Mouse (Mus musculus): ENCODE data around the gene Resp18. TPM values are rescaled to one million over a fixed set of nuclear protein-coding genes. Genes with fewer than 3 reads are reported as not detected.

Resp18 gene
- total and polyA plus RNA-seq, 3 experiments = not detected

- dilution Hi-C loops (cut with MboI; ENCODE audit: extremely low pct_ligation_motif_present, extremely low pct_unique_long_range_greater_than_20kb, low sequenced_read_pairs) = no loop called here
- Histone ChIP-seq H3K4me1 (ENCODE audit: control insufficient read depth in 1 of 2, insufficient read depth in 2 of 2) (peaks cover 4 to 5% of the 10 kb centered on the region in 2 experiments; a peak in 2 of 4 replicates), H3K4me3 (replicated peaks in 1 of 3; ENCODE audit: low read depth in 2 of 3, low read length in 2 of 3, poor library complexity in 1 of 3) (no peak overlapping the region), H3K27me3 (replicated peaks) (no peaks in the 10 kb centered on the region), H3K9me3 (replicated peaks; ENCODE audit: low read length) (no peaks in the 10 kb centered on the region), H3K4me2 (ENCODE audit: insufficient read depth, low read depth, poor library complexity, severe bottlenecking) (no peak overlapping the region), H3K36me3 (replicated peaks in 1 of 2; ENCODE audit: control insufficient read depth in 1 of 2, insufficient read depth in 1 of 2, low read length in 1 of 2) (peaks cover 15 to 22% of the 10 kb centered on the region in 2 experiments), H3K27ac (ENCODE audit: insufficient read depth, low read depth) (no peak overlapping the region), H3K9ac (ENCODE audit: insufficient read depth, low read depth) (no peak overlapping the region), H3K79me2 (replicated peaks; ENCODE audit: control insufficient read depth, extremely low read depth, insufficient read depth, poor library complexity, severe bottlenecking) (no peaks in the 10 kb centered on the region)
- no peak for DNase-seq (ENCODE audit: extremely low read depth)
- TF ChIP-seq TBP (conservative IDR thresholded peaks at IDR 0.05; ENCODE audit: low read depth, low read length) (no peak), POLR2A (IDR thresholded peaks at IDR 0.05; ENCODE audit: low read depth, low read length) (no peak), IRF4 (IDR thresholded peaks at IDR 0.05; ENCODE audit: low read depth, low read length) (no peak), EP300 (IDR thresholded peaks at IDR 0.05; ENCODE audit: low read length) (no peak), ZC3H11A (IDR thresholded peaks at IDR 0.05; ENCODE audit: low read depth, low read length) (no peak), GABPA (IDR thresholded peaks at IDR 0.05; ENCODE audit: insufficient replicate concordance, low read depth, low read length) (no peak), USF2 (conservative IDR thresholded peaks at IDR 0.05; ENCODE audit: low read depth, low read length) (no peak), ZMIZ1 (IDR thresholded peaks at IDR 0.05; ENCODE audit: low read depth, low read length) (no peak), JUND (conservative IDR thresholded peaks at IDR 0.05; ENCODE audit: low read depth, low read length) (no peak), KAT2A (IDR thresholded peaks at IDR 0.05; ENCODE audit: insufficient replicate concordance, low read length) (no peak), ETS1 (conservative IDR thresholded peaks at IDR 0.05; ENCODE audit: low read depth, low read length) (no peak), SMC3 (IDR thresholded peaks at IDR 0.05; ENCODE audit: low read depth, low read length) (no peak), CHD1 (IDR thresholded peaks at IDR 0.05; ENCODE audit: low read depth, low read length) (no peak), ZKSCAN1 (IDR thresholded peaks at IDR 0.05; ENCODE audit: borderline replicate concordance, low read depth, low read length) (no peak), ZNF384 (IDR thresholded peaks at IDR 0.05; ENCODE audit: low read depth, low read length) (no peak), ELF1 (IDR thresholded peaks at IDR 0.05; ENCODE audit: low read depth, low read length) (no peak), E2F4 (IDR thresholded peaks at IDR 0.05; ENCODE audit: insufficient replicate concordance, low read depth, low read length) (no peak), UBTF (IDR thresholded peaks at IDR 0.05; ENCODE audit: low read depth, low read length) (no peak), MAX (IDR thresholded peaks at IDR 0.05; ENCODE audit: low read length) (no peak)
- in situ Hi-C loops (cut with MboI; ENCODE audit: low pct_ligation_motif_present, low pct_unique_long_range_greater_than_20kb, low sequenced_read_pairs) = no loop called here
Measured at GRCm38 (mm10) chr1:75304662-75305061, 26.4 kb upstream of the Resp18 start.

GRCm38 (mm10) chr1:75294294-75294693 is 16.1 kb upstream of the Resp18 start:
- Histone ChIP-seq H3K9me3 (replicated peaks; ENCODE audit: low read length) (no peaks in the 10 kb centered on the region), H3K4me2 (ENCODE audit: insufficient read depth, low read depth, poor library complexity, severe bottlenecking) (no peak overlapping the region), H3K9ac (ENCODE audit: insufficient read depth, low read depth) (no peak overlapping the region), H3K4me1 (ENCODE audit: control insufficient read depth in 1 of 2, insufficient read depth in 2 of 2) (0 out of 4 replicates have a peak, but pooled peaks cover 0 to 4% of the 10 kb centered on the region in 2 experiments), H3K27ac (ENCODE audit: insufficient read depth, low read depth) (no peak overlapping the region), H3K36me3 (replicated peaks in 1 of 2; ENCODE audit: control insufficient read depth in 1 of 2, insufficient read depth in 1 of 2, low read length in 1 of 2) (no peaks in the 10 kb centered on the region), H3K27me3 (replicated peaks) (peaks cover 25% of the 10 kb centered on the region), H3K4me3 (replicated peaks in 1 of 3; ENCODE audit: low read depth in 2 of 3, low read length in 2 of 3, poor library complexity in 1 of 3) (no peak overlapping the region), H3K79me2 (replicated peaks; ENCODE audit: control insufficient read depth, extremely low read depth, insufficient read depth, poor library complexity, severe bottlenecking) (no peaks in the 10 kb centered on the region)
- dilution Hi-C loops (cut with MboI; ENCODE audit: extremely low pct_ligation_motif_present, extremely low pct_unique_long_range_greater_than_20kb, low sequenced_read_pairs) = no loop called here
- DNase-seq (ENCODE audit: extremely low read depth) = no peak
- TF ChIP-seq RAD21 (IDR thresholded peaks at IDR 0.05; ENCODE audit: low read depth, low read length) (no peak), MAZ (IDR thresholded peaks at IDR 0.05; ENCODE audit: low read depth, low read length) (no peak), JUND (conservative IDR thresholded peaks at IDR 0.05; ENCODE audit: low read depth, low read length) (no peak), CHD1 (IDR thresholded peaks at IDR 0.05; ENCODE audit: low read depth, low read length) (no peak), MAX (IDR thresholded peaks at IDR 0.05; ENCODE audit: low read length) (no peak), ELF1 (IDR thresholded peaks at IDR 0.05; ENCODE audit: low read depth, low read length) (no peak), IRF4 (IDR thresholded peaks at IDR 0.05; ENCODE audit: low read depth, low read length) (no peak)
- in situ Hi-C loops (cut with MboI; ENCODE audit: low pct_ligation_motif_present, low pct_unique_long_range_greater_than_20kb, low sequenced_read_pairs) = no loop called here

All from CH12.LX (cell line).